Mouse (Mus musculus) large intestine, adult 2 months (tissue): ENCODE measurements at regions not wholly inside any gene's neighbourhood (a gene's known extent, or its start where the extent isn't known, plus 50 kb on each side); places are given as distances from the start of the nearest gene placed in this dataset.

Experiments used
- DNase-seq: peaks from one replicate; pipeline ENCODE4 v3.0.0-alpha.2; 2012; ENCODE audit warnings: low read depth, low spot score
- WGBS: fragments of 180-500 bp; shearing (Covaris S2); methylation state at CpG from one replicate; pipeline ENCODE4 v1.1.7; 2018; 5-methylcytosine and 5-hydroxymethylcytosine counted together

GRCm38 (mm10) chr2:48446617-48447016 is 367.3 kb upstream of the Acvr2a start:
- 65% methylated on average over 5 of the region's 5 CpGs for WGBS
- no peak for DNase-seq

DNA sequence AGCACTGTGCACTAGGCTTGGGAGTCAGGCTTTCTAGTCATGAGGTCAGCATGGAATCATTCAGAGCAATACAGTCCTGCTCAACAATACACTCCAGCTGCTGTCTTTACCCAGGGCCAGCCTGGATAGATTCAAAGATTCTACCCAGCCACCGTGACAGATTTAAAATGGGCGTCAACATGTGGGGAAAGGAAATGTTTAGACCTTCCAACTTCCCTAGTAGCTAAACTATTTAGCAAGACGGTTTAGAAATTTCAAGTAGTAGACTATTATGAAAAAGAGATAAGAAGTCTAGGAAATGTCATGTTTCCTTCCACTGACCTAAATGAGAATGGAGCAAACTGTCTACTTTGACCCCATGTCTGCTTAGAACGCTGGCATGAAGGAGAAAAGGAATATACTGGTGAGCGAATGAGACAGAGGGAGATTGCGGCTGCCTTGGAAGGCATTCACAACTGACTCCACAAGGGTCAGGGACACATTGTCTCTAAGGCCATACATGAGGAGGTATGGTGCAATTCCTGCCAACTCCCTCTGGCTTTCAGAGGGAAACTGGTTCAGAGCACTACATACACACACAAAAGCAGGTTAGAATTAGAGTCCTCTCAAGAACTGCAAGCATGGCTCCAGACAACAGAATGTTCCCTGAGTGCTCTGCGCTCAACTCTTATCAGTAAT is 364.6 kb upstream of the Acvr2a start:
- no peak for DNase-seq
- WGBS: 86% methylated on average over 7 of the region's 7 CpGs

- 41% methylated on average over 7 of the region's 7 CpGs for WGBS
- DNase-seq: no peak
These were observed 357.6 kb upstream of the Acvr2a start for GRCm38 (mm10) chr2:48456072-48457040.

DNA sequence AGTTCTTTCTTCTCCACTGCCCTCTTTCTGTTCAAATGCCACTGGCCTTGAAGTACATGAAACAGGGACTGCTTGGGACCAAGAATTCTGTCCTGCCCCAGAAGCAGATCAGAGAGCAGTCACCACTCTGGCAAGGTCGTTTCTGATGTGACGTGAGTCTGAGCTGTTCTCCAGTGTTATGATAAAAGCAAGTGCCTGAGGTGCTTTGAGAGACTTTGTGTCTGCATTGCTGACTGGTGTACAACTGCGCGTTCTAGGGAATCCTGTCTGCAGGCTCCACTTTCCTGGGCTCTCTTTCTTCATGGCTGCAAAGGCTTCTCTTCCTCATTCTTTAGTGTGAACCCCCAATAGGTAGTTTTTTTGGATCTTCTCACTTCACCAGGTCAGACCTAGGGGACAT is 356.8 kb upstream of the Acvr2a start:
- 87% methylated on average over 4 of the region's 4 CpGs for WGBS
- no peak for DNase-seq

- 63% methylated on average over 4 of the region's 4 CpGs for WGBS
- DNase-seq: no peak
These were observed 348.4 kb upstream of the Acvr2a start for GRCm38 (mm10) chr2:48465483-48465882.

GRCm38 (mm10) chr2:48468895-48469294 is 345.0 kb upstream of the Acvr2a start:
- DNase-seq: no peak
- WGBS: 63% methylated on average over 4 of the region's 4 CpGs

DNA sequence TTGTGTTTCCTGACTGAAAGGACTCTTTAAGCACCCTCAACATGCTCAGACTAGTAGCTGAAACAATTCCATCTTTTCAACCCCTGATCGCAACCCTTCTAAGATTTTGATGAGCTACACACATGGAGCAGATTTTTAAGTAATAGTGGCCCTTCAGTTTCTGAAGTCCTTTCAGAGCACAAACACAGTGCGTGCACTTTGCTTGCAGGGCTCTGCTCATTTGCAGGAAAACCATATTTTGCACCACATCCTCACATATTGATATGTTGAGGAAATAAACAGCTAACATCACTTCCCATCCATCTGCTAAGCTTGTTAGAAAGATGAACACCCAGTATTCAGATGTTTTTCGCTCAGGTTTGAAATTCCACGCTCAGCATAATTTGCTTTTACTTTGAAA is 344.6 kb upstream of the Acvr2a start:
- WGBS: 86% methylated on average over 4 of the region's 4 CpGs
- DNase-seq: no peak

- 93% methylated on average over 3 of the region's 3 CpGs for WGBS
- no peak for DNase-seq
These were observed 340.8 kb upstream of the Acvr2a start for GRCm38 (mm10) chr2:48473102-48473501.

GRCm38 (mm10) chr2:48474642-48475041 is 339.3 kb upstream of the Acvr2a start:
- 86% methylated on average over 4 of the region's 4 CpGs for WGBS
- no peak for DNase-seq

- 50% methylated on average over 3 of the region's 3 CpGs for WGBS
- no peak for DNase-seq
These were observed 337.1 kb upstream of the Acvr2a start for GRCm38 (mm10) chr2:48476777-48477176.

DNA sequence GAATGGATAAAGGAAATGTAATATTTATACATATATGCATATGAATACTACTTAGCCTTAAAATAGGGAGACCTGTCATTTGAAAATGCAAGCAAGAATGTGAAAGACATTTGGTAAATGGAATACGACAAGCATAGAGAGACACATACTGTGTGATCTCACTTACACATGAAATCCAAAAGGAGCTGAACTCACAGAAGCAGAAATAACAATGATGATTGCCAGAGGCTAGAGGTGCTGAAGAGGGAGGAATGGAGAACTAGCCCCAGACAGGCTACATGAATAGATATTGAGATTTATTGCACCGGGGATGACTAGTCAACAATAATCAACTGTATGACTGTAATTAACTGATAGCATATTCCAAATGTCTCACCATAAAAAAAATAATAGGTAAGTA is 336.6 kb upstream of the Acvr2a start:
- 68% methylated on average over 2 of the region's 2 CpGs for WGBS
- no peak for DNase-seq

DNA sequence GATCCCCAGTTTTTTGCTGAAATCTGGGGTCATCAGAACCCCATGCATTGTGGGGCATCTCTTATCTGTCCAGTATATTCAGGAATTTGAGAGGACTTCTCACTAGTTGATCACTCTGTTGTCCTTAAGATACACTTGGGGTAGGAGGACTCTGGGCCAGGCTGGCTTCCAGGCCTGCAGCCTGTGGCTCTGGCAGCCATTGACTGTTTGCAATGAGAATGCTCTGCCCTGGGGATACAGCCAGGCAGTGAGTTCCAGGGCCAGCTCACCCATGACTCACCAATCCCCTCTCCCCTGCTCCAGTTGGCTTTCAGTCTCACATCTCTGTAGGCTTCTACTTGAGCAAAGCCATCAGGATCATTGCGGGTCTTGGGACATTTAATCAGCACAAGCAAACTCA is 334.3 kb upstream of the Acvr2a start:
- DNase-seq: no peak
- 79% methylated on average over 1 of the region's 1 CpGs for WGBS

GRCm38 (mm10) chr2:48480428-48481191 is 333.3 kb upstream of the Acvr2a start:
- WGBS: 85% methylated on average over 9 of the region's 9 CpGs

GRCm38 (mm10) chr2:48481209-48481742 is 332.6 kb upstream of the Acvr2a start:
- WGBS: 76% methylated on average over 12 of the region's 12 CpGs
- no peak for DNase-seq

More at GRCm38 (mm10) chr2:48480428-48481191, 333.3 kb upstream of the Acvr2a start:
- DNase-seq: no peak

DNA sequence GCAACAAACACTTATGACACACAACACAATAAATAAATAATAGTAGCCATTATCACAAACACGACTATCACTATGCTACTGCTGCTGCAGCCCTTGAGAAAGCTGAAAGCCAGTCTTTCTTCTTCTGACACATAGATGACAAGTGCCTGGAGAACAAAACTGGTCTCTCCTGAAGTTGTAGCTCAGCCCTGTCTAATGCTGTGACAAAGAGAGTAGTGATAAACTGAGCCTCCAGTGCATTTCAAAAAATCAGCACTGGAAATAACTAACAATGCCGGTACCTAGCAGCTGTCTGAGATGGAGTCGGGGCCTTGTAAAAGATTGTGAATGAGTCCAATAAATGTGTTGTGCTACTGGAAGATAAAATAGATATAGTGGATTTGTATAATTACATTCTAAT is 320.3 kb upstream of the Acvr2a start:
- 79% methylated on average over 3 of the region's 3 CpGs for WGBS
- DNase-seq: no peak

DNA sequence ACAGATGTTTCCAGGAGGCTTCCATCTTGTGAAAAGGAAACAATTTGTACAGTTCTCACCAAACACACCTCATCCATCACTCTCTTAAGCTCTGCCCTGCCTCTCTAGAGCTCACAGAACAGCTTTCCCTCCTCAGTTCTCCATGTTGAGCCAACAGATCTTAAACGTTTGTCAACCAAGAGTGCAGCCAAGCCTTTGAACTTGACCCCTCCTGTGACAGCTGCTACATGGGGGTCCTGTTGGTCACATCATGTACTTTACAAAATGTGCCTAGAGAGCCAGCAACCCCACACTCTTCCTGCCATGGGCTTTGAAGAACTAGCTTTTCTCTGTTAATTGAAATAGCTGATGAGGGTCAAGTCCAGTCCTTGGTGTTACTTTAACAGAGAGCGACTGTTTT is 319.8 kb upstream of the Acvr2a start:
- no peak for DNase-seq
- WGBS: 58% methylated on average over 2 of the region's 2 CpGs

DNA sequence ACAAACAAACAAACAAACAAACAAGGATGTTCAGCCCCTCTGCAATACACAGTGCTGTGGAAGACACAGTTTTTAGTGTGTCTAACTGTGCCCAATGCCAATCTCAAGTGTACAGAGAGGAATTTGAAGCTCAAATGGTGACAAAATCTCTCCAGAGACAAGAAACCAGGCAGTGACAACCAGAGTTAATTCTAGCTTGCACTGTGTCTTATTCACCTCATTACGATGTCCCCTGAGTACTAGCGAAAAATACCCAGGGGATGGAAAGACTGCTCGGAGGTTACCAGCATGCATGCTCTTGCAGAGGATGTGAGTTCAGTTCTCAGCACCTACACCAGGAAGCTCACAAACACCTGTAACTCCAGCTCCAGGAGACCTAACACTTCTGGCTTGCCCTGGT is 319.3 kb upstream of the Acvr2a start:
- no peak for DNase-seq
- WGBS: 95% methylated on average over 3 of the region's 3 CpGs

GRCm38 (mm10) chr2:48498047-48498723 is 315.7 kb upstream of the Acvr2a start:
- DNase-seq: no peak
- 97% methylated on average over 5 of the region's 5 CpGs for WGBS

GRCm38 (mm10) chr2:48499396-48499795 is 314.5 kb upstream of the Acvr2a start:
- DNase-seq: no peak
- whole genome bisulfite sequencing: 78% methylated on average over 6 of the region's 6 CpGs
